Mouse (Mus musculus): ENCODE results near the gene Naf1. TPM values are rescaled to one million over a fixed set of nuclear protein-coding genes. Genes with fewer than 3 reads are reported as not detected.
A peak's percentile ranks its signal among the peaks of the same experiment; 100 is the strongest.

Naf1 gene
- polyA plus RNA-seq (2015; fragmentation: Nextera tagmentation; extraction: Ambion mirVana): 3.9 and 4.0 TPM in 2 replicates

- Histone ChIP-seq H3K36me3 (no peaks in the 10 kb centered on the region), H3K4me1 (0 out of 2 replicates have a peak, but pooled peaks cover 4% of the 10 kb centered on the region), H3K9me3 (no peaks in the 10 kb centered on the region), H3K9ac (peak within 1 kb of the TSS; percentile 63), H3K4me3 (replicated peaks) (peak within 1 kb of the TSS; percentile 82), H3K27me3 (replicated peaks) (no peaks in the 10 kb centered on the region), H3K27ac (no peak within 1 kb of the TSS; the same call in 1 of the 2 replicates), H3K4me2 (peak within 1 kb of the TSS; percentile 87)
- under 1% methylated on average over 37 of the region's 37 CpGs for WGBS
- ATAC-seq (ENCODE audit: insufficient read depth, low FRiP score, low read depth): peak; percentile 95
Measured at GRCm38 (mm10) chr8:66860023-66860422, at the start of gene Naf1. TSS of gene Naf1 (plus strand) at chr8:66860217.

- Histone ChIP-seq H3K27ac (no peak overlapping the region), H3K4me1 (0 out of 2 replicates have a peak, but pooled peaks cover 4% of the 10 kb centered on the region), H3K4me2 (peak overlapping the region; percentile 87), H3K4me3 (replicated peaks) (peak overlapping the region; percentile 82), H3K27me3 (replicated peaks) (no peaks in the 10 kb centered on the region), H3K9me3 (no peaks in the 10 kb centered on the region), H3K9ac (peak overlapping the region; percentile 52), H3K36me3 (no peaks in the 10 kb centered on the region)
- peak; percentile 59 for ATAC-seq (ENCODE audit: insufficient read depth, low FRiP score, low read depth)
- 2% methylated on average over 46 of the region's 46 CpGs for WGBS
Measured at GRCm38 (mm10) chr8:66860921-66861588, 1.0 kb downstream of the Naf1 start.

GRCm38 (mm10) chr8:66861589-66862500, 1.8 kb downstream of the Naf1 start:
- H3K9ac ChIP-seq: no peak overlapping the region
- peak overlapping the region; percentile 82 for H3K4me3 ChIP-seq (replicated peaks)
- WGBS: 59% methylated on average over 5 of the region's 5 CpGs
- H3K4me2 ChIP-seq: peak overlapping the region; percentile 87
- H3K36me3 ChIP-seq: no peaks in the 10 kb centered on the region
- H3K9me3 ChIP-seq: no peaks in the 10 kb centered on the region
- 0 out of 2 replicates have a peak, but pooled peaks cover 4% of the 10 kb centered on the region for H3K4me1 ChIP-seq
- H3K27me3 ChIP-seq (replicated peaks): no peaks in the 10 kb centered on the region
- H3K27ac ChIP-seq: no peak overlapping the region
- ATAC-seq (ENCODE audit: insufficient read depth, low FRiP score, low read depth): no peak

- H3K27me3 ChIP-seq (replicated peaks): no peaks in the 10 kb centered on the region
- H3K27ac ChIP-seq: no peak overlapping the region
- no peak overlapping the region for H3K9ac ChIP-seq
- H3K4me3 ChIP-seq (replicated peaks): no peak overlapping the region
- H3K4me1 ChIP-seq: 0 out of 2 replicates have a peak, but pooled peaks cover 4% of the 10 kb centered on the region
- no peaks in the 10 kb centered on the region for H3K9me3 ChIP-seq
- 94% methylated on average over 3 of the region's 3 CpGs for WGBS
- ATAC-seq (ENCODE audit: insufficient read depth, low FRiP score, low read depth): no peak
- no peak overlapping the region for H3K4me2 ChIP-seq
- no peaks in the 10 kb centered on the region for H3K36me3 ChIP-seq
Measured at GRCm38 (mm10) chr8:66863761-66864160, 3.7 kb downstream of the Naf1 start.

- 0 out of 2 replicates have a peak, but pooled peaks cover 4% of the 10 kb centered on the region for H3K4me1 ChIP-seq
- no peaks in the 10 kb centered on the region for H3K36me3 ChIP-seq
- H3K27me3 ChIP-seq (replicated peaks): no peaks in the 10 kb centered on the region
- no peaks in the 10 kb centered on the region for H3K9me3 ChIP-seq
- H3K4me3 ChIP-seq (replicated peaks): no peak overlapping the region
- ATAC-seq (ENCODE audit: insufficient read depth, low FRiP score, low read depth): no peak
- no peak overlapping the region for H3K9ac ChIP-seq
- no peak overlapping the region for H3K27ac ChIP-seq
- WGBS: 67% methylated on average over 1 of the region's 1 CpGs
- no peak overlapping the region for H3K4me2 ChIP-seq
Measured at GRCm38 (mm10) chr8:66865120-66865519, 5.1 kb downstream of the Naf1 start.

- no peaks in the 10 kb centered on the region for H3K4me1 ChIP-seq
- no peak for ATAC-seq (ENCODE audit: insufficient read depth, low FRiP score, low read depth)
- no peak overlapping the region for H3K4me2 ChIP-seq
- H3K36me3 ChIP-seq: no peaks in the 10 kb centered on the region
- H3K27me3 ChIP-seq (replicated peaks): no peaks in the 10 kb centered on the region
- no peak overlapping the region for H3K27ac ChIP-seq
- H3K9me3 ChIP-seq: no peaks in the 10 kb centered on the region
- no peak overlapping the region for H3K9ac ChIP-seq
- no peak overlapping the region for H3K4me3 ChIP-seq (replicated peaks)
- 58% methylated on average over 3 of the region's 3 CpGs for WGBS
Measured at GRCm38 (mm10) chr8:66867679-66868078, 7.7 kb downstream of the Naf1 start.

GRCm38 (mm10) chr8:66869211-66869932, 9.4 kb downstream of the Naf1 start:
- H3K9me3 ChIP-seq: no peaks in the 10 kb centered on the region
- H3K27ac ChIP-seq: no peak overlapping the region
- no peak overlapping the region for H3K9ac ChIP-seq
- H3K4me2 ChIP-seq: no peak overlapping the region
- H3K4me1 ChIP-seq: no peaks in the 10 kb centered on the region
- no peaks in the 10 kb centered on the region for H3K27me3 ChIP-seq (replicated peaks)
- no peak for ATAC-seq (ENCODE audit: insufficient read depth, low FRiP score, low read depth)
- 32% methylated on average over 1 of the region's 1 CpGs for WGBS
- H3K4me3 ChIP-seq (replicated peaks): no peak overlapping the region
- no peaks in the 10 kb centered on the region for H3K36me3 ChIP-seq

- no peak overlapping the region for H3K9ac ChIP-seq
- no peak overlapping the region for H3K4me3 ChIP-seq (replicated peaks)
- no peaks in the 10 kb centered on the region for H3K27me3 ChIP-seq (replicated peaks)
- H3K4me2 ChIP-seq: no peak overlapping the region
- no peaks in the 10 kb centered on the region for H3K4me1 ChIP-seq
- no peak overlapping the region for H3K27ac ChIP-seq
- 68% methylated on average over 1 of the region's 1 CpGs for WGBS
- H3K9me3 ChIP-seq: no peaks in the 10 kb centered on the region
- no peak for ATAC-seq (ENCODE audit: insufficient read depth, low FRiP score, low read depth)
- no peaks in the 10 kb centered on the region for H3K36me3 ChIP-seq
Measured at GRCm38 (mm10) chr8:66883866-66884265, 23.8 kb downstream of the Naf1 start.

GRCm38 (mm10) chr8:66891879-66892278, 31.9 kb downstream of the Naf1 start:
- ATAC-seq (ENCODE audit: insufficient read depth, low FRiP score, low read depth): no peak
- Histone ChIP-seq H3K4me3 (replicated peaks) (no peak overlapping the region), H3K4me2 (no peak overlapping the region), H3K9ac (no peak overlapping the region), H3K27ac (no peak overlapping the region), H3K9me3 (no peaks in the 10 kb centered on the region), H3K36me3 (no peaks in the 10 kb centered on the region), H3K27me3 (replicated peaks) (no peaks in the 10 kb centered on the region), H3K4me1 (no peaks in the 10 kb centered on the region)
- WGBS: 85% methylated on average over 2 of the region's 2 CpGs

- 52% methylated on average over 2 of the region's 2 CpGs for WGBS
- Histone ChIP-seq H3K4me2 (no peak overlapping the region), H3K4me1 (no peaks in the 10 kb centered on the region), H3K4me3 (replicated peaks) (no peak overlapping the region), H3K27me3 (replicated peaks) (no peaks in the 10 kb centered on the region), H3K36me3 (no peaks in the 10 kb centered on the region), H3K9ac (no peak overlapping the region), H3K9me3 (no peaks in the 10 kb centered on the region), H3K27ac (no peak overlapping the region)
- no peak for ATAC-seq (ENCODE audit: insufficient read depth, low FRiP score, low read depth)
Measured at GRCm38 (mm10) chr8:66905000-66905399, 45.0 kb downstream of the Naf1 start.

- WGBS: 92% methylated on average over 4 of the region's 4 CpGs
- no peak overlapping the region for H3K27ac ChIP-seq
Measured at GRCm38 (mm10) chr8:66905557-66905956, 45.5 kb downstream of the Naf1 start.

More at GRCm38 (mm10) chr8:66905557-66905956, 45.5 kb downstream of the Naf1 start:
- no peaks in the 10 kb centered on the region for H3K36me3 ChIP-seq
- no peak for ATAC-seq (ENCODE audit: insufficient read depth, low FRiP score, low read depth)
- no peaks in the 10 kb centered on the region for H3K9me3 ChIP-seq
- H3K9ac ChIP-seq: no peak overlapping the region
- no peaks in the 10 kb centered on the region for H3K27me3 ChIP-seq (replicated peaks)
- H3K4me1 ChIP-seq: no peaks in the 10 kb centered on the region
- no peak overlapping the region for H3K4me2 ChIP-seq
- H3K4me3 ChIP-seq (replicated peaks): no peak overlapping the region

All from stomach, embryonic 15.5 days (tissue).